Mouse (Mus musculus) right cerebral cortex, postnatal 4 days (tissue): Measurements from ENCODE around the gene Gm5129.
"Not testable (repeated sequence)": the region's sequence is repeated elsewhere in the genome, so short reads cannot be mapped to it uniquely, and the experiment has no call there.

Experiments used
- DNase-seq: peaks from one replicate; pipeline ENCODE4 v3.0.0-alpha.2; 2022

Gm5129 gene

GRCm38 (mm10) chr5:29735557-29736061, at the start of gene Gm5129, which contains the start of gene Dnajb6:
Gene Gm5129, minus strand, starts transcription at chr5:29735936.
Gene Dnajb6, plus strand, starts transcription at chr5:29735688.
- DNase-seq: peak; percentile 97

GRCm38 (mm10) chr5:29784906-29785305, 49.2 kb upstream of the Gm5129 start:
- DNase-seq: not testable (repeated sequence)

GRCm38 (mm10) chr5:29782261-29782660, 46.5 kb upstream of the Gm5129 start:
- no peak for DNase-seq

- not testable (repeated sequence) for DNase-seq
Observed at GRCm38 (mm10) chr5:29779733-29780132, 44.0 kb upstream of the Gm5129 start.

- DNase-seq: no peak
Observed at GRCm38 (mm10) chr5:29778029-29778428, 42.3 kb upstream of the Gm5129 start.

- no peak for DNase-seq
Observed at GRCm38 (mm10) chr5:29775437-29775836, 39.7 kb upstream of the Gm5129 start.

- no peak for DNase-seq
Observed at GRCm38 (mm10) chr5:29773460-29774150, 37.9 kb upstream of the Gm5129 start.

GRCm38 (mm10) chr5:29772651-29773330, 37.1 kb upstream of the Gm5129 start:
- no peak for DNase-seq

- DNase-seq: no peak
Observed at GRCm38 (mm10) chr5:29772038-29772437, 36.3 kb upstream of the Gm5129 start.

GRCm38 (mm10) chr5:29770935-29771334, 35.2 kb upstream of the Gm5129 start:
- DNase-seq: no peak

GRCm38 (mm10) chr5:29759318-29759717, 23.6 kb upstream of the Gm5129 start:
- no peak for DNase-seq

- no peak for DNase-seq
Observed at GRCm38 (mm10) chr5:29752894-29753293, 17.2 kb upstream of the Gm5129 start.

GRCm38 (mm10) chr5:29751306-29751705, 15.6 kb upstream of the Gm5129 start:
- DNase-seq: no peak

GRCm38 (mm10) chr5:29747661-29748060, 11.9 kb upstream of the Gm5129 start:
- no peak for DNase-seq

- DNase-seq: no peak
Observed at GRCm38 (mm10) chr5:29741093-29741492, 5.4 kb upstream of the Gm5129 start.

- no peak for DNase-seq
Observed at GRCm38 (mm10) chr5:29740651-29741050, 4.9 kb upstream of the Gm5129 start.

- DNase-seq: no peak
Observed at GRCm38 (mm10) chr5:29738076-29738475, 2.3 kb upstream of the Gm5129 start.

GRCm38 (mm10) chr5:29737471-29737870, 1.7 kb upstream of the Gm5129 start:
- DNase-seq: no peak

GRCm38 (mm10) chr5:29736942-29737341, 1.2 kb upstream of the Gm5129 start:
- DNase-seq: no peak

GRCm38 (mm10) chr5:29736073-29736900, 551 bp upstream of the Gm5129 start:
- no peak for DNase-seq

GRCm38 (mm10) chr5:29734831-29735510, 765 bp downstream of the Gm5129 start:
- DNase-seq: no peak

GRCm38 (mm10) chr5:29726070-29726469, 9.7 kb downstream of the Gm5129 start:
- not testable (repeated sequence) for DNase-seq

GRCm38 (mm10) chr5:29725369-29725768, 10.4 kb downstream of the Gm5129 start:
- no peak for DNase-seq
